Mouse (Mus musculus) neural tube, embryonic 11.5 days (tissue): ENCODE data around the gene Sf3a3. TPM values are rescaled to one million over a fixed set of nuclear protein-coding genes. Genes with fewer than 3 reads are reported as not detected.
"Not testable (repeated sequence)": the region's sequence is repeated elsewhere in the genome, so short reads cannot be mapped to it uniquely, and the experiment has no call there.

Experiments
- ATAC-seq: fragments of 200-750 bp; cut with Nextera tagmentation; 2 replicates; pipeline ENCODE4 v1.8.0; 2017; ENCODE audit warnings: moderate number of reproducible peaks, mild to moderate bottlenecking, moderate TSS enrichment, moderate library complexity; ENCODE audit not compliant: insufficient read depth, low FRiP score, low TSS enrichment
- DNase-seq: peaks from one replicate; pipeline ENCODE4 v3.0.0-alpha.2; 2015; ENCODE audit warnings: low spot score
- H3K27ac ChIP-seq: fragments of 300-500 bp; sonication (generic); 2 replicates; pipeline ENCODE4 v1.5.1; 2014; ENCODE audit warnings: low read depth, mild to moderate bottlenecking, low read length
- H3K27me3 ChIP-seq: fragments of 300-500 bp; sonication (generic); 2 replicates; pipeline ENCODE4 v1.6.1; 2014; ENCODE audit warnings: mild to moderate bottlenecking, low read length, mixed read lengths; ENCODE audit not compliant: control insufficient read depth, insufficient read depth
- H3K36me3 ChIP-seq: fragments of 300-500 bp; sonication (generic); 2 replicates; pipeline ENCODE4 v1.6.1; 2014; ENCODE audit warnings: mild to moderate bottlenecking, low read length, moderate library complexity, mixed read lengths; ENCODE audit not compliant: control insufficient read depth, insufficient read depth
- H3K4me1 ChIP-seq: fragments of 300-500 bp; sonication (generic); 2 replicates; pipeline ENCODE4 v1.6.1; 2014; ENCODE audit warnings: low read length, mixed read lengths; ENCODE audit not compliant: control insufficient read depth, insufficient read depth
- H3K4me2 ChIP-seq: fragments of 300-500 bp; sonication (generic); 2 replicates; pipeline ENCODE4 v1.6.1; 2014; ENCODE audit warnings: low read depth, mild to moderate bottlenecking, moderate library complexity
- H3K4me3 ChIP-seq: fragments of 300-500 bp; sonication (generic); 2 replicates; pipeline ENCODE4 v1.5.1; 2014; ENCODE audit warnings: low read depth, low read length
- H3K9ac ChIP-seq: fragments of 300-500 bp; sonication (generic); 2 replicates; pipeline ENCODE4 v1.6.1; 2014; ENCODE audit warnings: mild to moderate bottlenecking, low read length
- H3K9me3 ChIP-seq: fragments of 300-500 bp; sonication (generic); 2 replicates; pipeline ENCODE4 v1.6.1; 2016; ENCODE audit warnings: low read length; ENCODE audit not compliant: control insufficient read depth
- WGBS: fragments of 180-500 bp; shearing (Covaris S2); extraction: QIAGEN DNeasy Blood & Tissue Kit; methylation state at CpG from one replicate; pipeline ENCODE4 v1.1.7; 2014; 5-methylcytosine and 5-hydroxymethylcytosine counted together
- polyA plus RNA-seq: library from polyadenylated mRNA; unstranded; fragments of >200 nt; fragmentation: Nextera tagmentation; extraction: Ambion mirVana; gene quantifications from 2 replicates; pipeline ENCODE4 v1.2.1, GENCODE M21; 2014

The Sf3a3 gene
- polyA plus RNA-seq, 1 experiment from 2014 or later: 196 TPM

- no peaks in the 10 kb centered on the region for H3K9me3 ChIP-seq
- WGBS: 42% methylated on average over 2 of the region's 2 CpGs
- H3K27ac ChIP-seq: 0 out of 2 replicates have a peak overlapping the region, but pooled peaks have one; percentile 20
- peaks cover 3% of the 10 kb centered on the region; the same call in 1 of the 2 replicates for H3K27me3 ChIP-seq
- no peak overlapping the region for H3K9ac ChIP-seq
- H3K4me2 ChIP-seq: peak overlapping the region; percentile 16; the same call in 1 of the 2 replicates
- peaks cover 16% of the 10 kb centered on the region for H3K4me1 ChIP-seq
- no peaks in the 10 kb centered on the region for H3K36me3 ChIP-seq
- 0 out of 2 replicates have a peak overlapping the region, but pooled peaks have one; percentile 4 for H3K4me3 ChIP-seq
- DNase-seq: no peak
- ATAC-seq: no peak
Observed at GRCm38 (mm10) chr4:124703406-124703805, 11.2 kb upstream of the Sf3a3 start.

- 9% methylated on average over 6 of the region's 6 CpGs for WGBS
- Histone ChIP-seq H3K36me3 (no peaks in the 10 kb centered on the region), H3K4me1 (peaks cover 21% of the 10 kb centered on the region), H3K4me3 (no peak overlapping the region), H3K27ac (peak overlapping the region; percentile 76), H3K9ac (peak overlapping the region; percentile 32; the same call in 1 of the 2 replicates), H3K9me3 (no peaks in the 10 kb centered on the region), H3K4me2 (peak overlapping the region; percentile 27), H3K27me3 (peaks cover 7% of the 10 kb centered on the region; the same call in 1 of the 2 replicates)
- DNase-seq (peak; percentile 48), ATAC-seq (no peak)
Observed at GRCm38 (mm10) chr4:124703881-124704796, 10.4 kb upstream of the Sf3a3 start.

- H3K4me3 ChIP-seq: no peak overlapping the region
- 16% methylated on average over 11 of the region's 11 CpGs for WGBS
Observed at GRCm38 (mm10) chr4:124704797-124705474, 9.6 kb upstream of the Sf3a3 start.

GRCm38 (mm10) chr4:124705661-124706269, 8.8 kb upstream of the Sf3a3 start:
- H3K4me1 ChIP-seq: peaks cover 30% of the 10 kb centered on the region
- WGBS: 88% methylated on average over 23 of the region's 23 CpGs

More at GRCm38 (mm10) chr4:124704797-124705474, 9.6 kb upstream of the Sf3a3 start:
- no peaks in the 10 kb centered on the region for H3K36me3 ChIP-seq
- H3K27ac ChIP-seq: peak overlapping the region; percentile 76
- DNase-seq (peak; percentile 38), ATAC-seq (no peak)
- peaks cover 10% of the 10 kb centered on the region; the same call in 1 of the 2 replicates for H3K27me3 ChIP-seq
- 0 out of 2 replicates have a peak overlapping the region, but pooled peaks have one; percentile 5 for H3K4me2 ChIP-seq
- peaks cover 27% of the 10 kb centered on the region for H3K4me1 ChIP-seq
- no peaks in the 10 kb centered on the region for H3K9me3 ChIP-seq
- peak overlapping the region; percentile 32; the same call in 1 of the 2 replicates for H3K9ac ChIP-seq

GRCm38 (mm10) chr4:124707381-124708199, 7.0 kb upstream of the Sf3a3 start:
- whole genome bisulfite sequencing: 87% methylated on average over 25 of the region's 25 CpGs
- H3K9ac ChIP-seq, H3K4me3 ChIP-seq, H3K27me3 ChIP-seq, H3K36me3 ChIP-seq, H3K4me2 ChIP-seq, DNase-seq, H3K9me3 ChIP-seq, H3K27ac ChIP-seq, ATAC-seq: not testable (repeated sequence)
- H3K4me1 ChIP-seq: peaks cover 26% of the 10 kb centered on the region

More at GRCm38 (mm10) chr4:124705661-124706269, 8.8 kb upstream of the Sf3a3 start:
- H3K4me3 ChIP-seq: no peak overlapping the region
- peaks cover 10% of the 10 kb centered on the region; the same call in 1 of the 2 replicates for H3K27me3 ChIP-seq
- no peaks in the 10 kb centered on the region for H3K9me3 ChIP-seq
- ATAC-seq: no peak
- no peak overlapping the region for H3K9ac ChIP-seq
- no peak overlapping the region for H3K4me2 ChIP-seq
- no peak overlapping the region for H3K27ac ChIP-seq
- no peak for DNase-seq
- H3K36me3 ChIP-seq: no peaks in the 10 kb centered on the region

- not testable (repeated sequence) for H3K9me3 ChIP-seq, H3K9ac ChIP-seq, H3K4me2 ChIP-seq, H3K27ac ChIP-seq, H3K4me3 ChIP-seq, ATAC-seq, DNase-seq, H3K36me3 ChIP-seq, H3K27me3 ChIP-seq
- WGBS: 11% methylated on average over 1 of the region's 1 CpGs
- peaks cover 26% of the 10 kb centered on the region for H3K4me1 ChIP-seq
Observed at GRCm38 (mm10) chr4:124708200-124708517, 6.4 kb upstream of the Sf3a3 start.

- WGBS: 2% methylated on average over 41 of the region's 41 CpGs
- H3K4me3 ChIP-seq: peak overlapping the region; percentile 23
- DNase-seq (peak; percentile 85), ATAC-seq (no peak)
- H3K4me1 ChIP-seq: peaks cover 26% of the 10 kb centered on the region
- H3K9ac ChIP-seq: no peak overlapping the region
- H3K27me3 ChIP-seq: peaks cover 7% of the 10 kb centered on the region; the same call in 1 of the 2 replicates
- no peaks in the 10 kb centered on the region for H3K36me3 ChIP-seq
- peak overlapping the region; percentile 41 for H3K4me2 ChIP-seq
- H3K9me3 ChIP-seq: no peaks in the 10 kb centered on the region
- H3K27ac ChIP-seq: peak overlapping the region; percentile 71
Observed at GRCm38 (mm10) chr4:124708518-124709477, 5.8 kb upstream of the Sf3a3 start.
